Mouse (Mus musculus) right cerebral cortex, postnatal 4 days (tissue): ENCODE measurements around the gene Golph3l.
"Not testable (repeated sequence)": the region's sequence is repeated elsewhere in the genome, so short reads cannot be mapped to it uniquely, and the experiment has no call there.

ENCODE experiments used
- DNase-seq: peaks from one replicate; pipeline ENCODE4 v3.0.0-alpha.2; 2022

Golph3l gene

DNA sequence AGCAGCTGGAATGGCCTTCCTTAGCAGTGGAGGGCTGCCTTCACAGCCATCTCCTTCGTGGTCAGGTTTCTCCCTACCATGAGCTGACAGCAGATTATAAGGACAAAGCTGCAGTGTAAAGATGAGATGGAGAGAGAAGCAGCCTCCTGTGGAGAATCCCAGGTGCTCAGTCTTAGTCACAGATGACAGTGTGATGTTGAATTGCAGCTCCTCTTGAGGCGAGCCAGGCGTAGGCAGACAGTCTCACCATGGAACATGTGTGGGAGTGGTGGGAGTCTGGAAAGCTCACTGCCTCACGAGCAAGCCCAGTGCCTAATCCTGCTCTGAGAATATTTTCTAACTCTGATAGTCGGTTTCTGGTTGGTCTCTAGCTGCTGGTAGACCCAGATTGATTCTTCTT, 39.0 kb downstream of the Golph3l start:
- DNase-seq = no peak

DNA sequence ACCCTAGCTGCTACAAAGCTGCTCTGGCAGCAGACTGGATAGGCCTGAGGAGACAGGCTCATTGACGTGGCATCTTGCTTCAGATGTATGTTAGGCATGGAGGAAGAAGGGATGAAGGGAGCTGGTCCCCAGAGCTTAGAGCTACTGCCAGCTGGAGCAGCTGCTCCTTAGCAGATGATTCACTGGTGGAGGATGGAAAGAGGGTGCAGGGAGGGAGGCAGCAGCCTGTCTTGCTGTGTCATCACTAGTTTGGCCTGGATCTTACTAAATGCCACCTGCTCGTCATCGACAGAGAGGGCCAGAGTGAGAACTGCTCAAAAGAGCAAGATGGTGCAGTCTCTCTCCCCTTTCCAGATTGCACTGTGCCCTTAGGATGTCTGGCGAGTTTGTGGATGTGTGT, 41.0 kb downstream of the Golph3l start:
- no peak for DNase-seq

GRCm38 (mm10) chr3:95630856-95631255, 42.1 kb downstream of the Golph3l start:
- DNase-seq = no peak

- DNase-seq = no peak
Observed at GRCm38 (mm10) chr3:95631304-95631703, 42.6 kb downstream of the Golph3l start.

DNA sequence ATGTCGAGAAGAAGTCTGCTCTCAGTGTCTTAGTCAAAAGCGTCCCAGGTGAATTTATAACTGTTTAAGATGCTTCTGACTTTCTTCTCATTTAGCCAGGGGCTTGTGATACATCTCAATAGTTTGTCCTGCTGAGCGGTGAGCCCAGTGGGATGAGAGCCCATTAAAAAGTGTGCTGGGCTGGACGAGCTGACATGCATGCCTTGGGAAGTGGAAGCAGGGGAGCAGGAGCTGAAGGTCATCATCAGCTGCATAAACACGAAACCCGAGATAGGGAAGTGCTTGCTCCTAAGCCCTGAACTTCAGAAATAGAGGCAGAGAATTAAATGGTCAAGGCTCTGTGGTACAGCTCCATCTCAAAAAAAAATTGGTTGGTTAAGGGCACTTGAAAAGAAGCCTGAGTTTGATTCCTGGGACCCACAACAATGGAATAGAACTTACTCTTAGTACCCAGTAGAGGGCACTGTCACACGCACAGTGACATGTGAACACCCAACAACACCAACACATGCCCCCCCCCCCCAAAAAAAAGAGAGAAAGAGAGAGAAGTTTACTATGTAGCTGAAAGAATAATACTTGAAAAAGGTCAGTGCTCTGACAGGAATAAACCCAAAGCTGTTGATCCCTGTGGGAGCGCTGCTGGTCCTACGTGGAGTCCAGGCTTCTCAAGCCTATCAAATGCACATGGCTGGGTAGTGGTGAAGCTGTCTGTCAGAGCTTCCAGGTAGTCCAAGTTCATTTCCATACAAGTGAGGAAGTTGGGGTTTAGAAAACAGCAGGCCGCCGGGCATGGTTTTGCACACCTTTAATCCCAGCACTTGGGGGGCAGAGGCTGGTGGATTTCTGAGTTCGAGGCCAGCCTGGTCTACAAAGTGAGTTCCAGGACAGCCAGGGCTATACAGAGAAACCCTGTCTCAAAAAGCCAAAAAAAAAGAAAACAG, 44.2 kb downstream of the Golph3l start:
- no peak for DNase-seq

DNA sequence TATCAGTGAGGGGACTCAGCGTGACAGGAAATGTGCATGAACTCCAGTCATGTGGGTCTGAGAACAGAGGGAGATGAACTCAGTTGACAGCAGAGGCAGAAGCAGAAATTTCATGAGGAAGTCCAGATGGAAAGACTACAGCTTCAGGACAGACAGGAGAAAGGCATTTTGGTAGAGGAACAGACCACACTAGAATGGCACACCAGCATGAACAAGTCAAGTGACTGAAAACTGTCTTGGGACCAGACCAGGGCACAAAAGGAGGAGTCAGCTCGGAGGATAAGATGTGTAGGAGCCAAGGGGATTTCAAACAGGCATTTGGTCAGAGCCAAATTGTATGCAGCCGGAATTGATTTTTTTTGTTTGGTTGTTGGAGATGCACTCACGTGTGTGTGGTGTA, 46.9 kb downstream of the Golph3l start:
- DNase-seq = no peak

DNA sequence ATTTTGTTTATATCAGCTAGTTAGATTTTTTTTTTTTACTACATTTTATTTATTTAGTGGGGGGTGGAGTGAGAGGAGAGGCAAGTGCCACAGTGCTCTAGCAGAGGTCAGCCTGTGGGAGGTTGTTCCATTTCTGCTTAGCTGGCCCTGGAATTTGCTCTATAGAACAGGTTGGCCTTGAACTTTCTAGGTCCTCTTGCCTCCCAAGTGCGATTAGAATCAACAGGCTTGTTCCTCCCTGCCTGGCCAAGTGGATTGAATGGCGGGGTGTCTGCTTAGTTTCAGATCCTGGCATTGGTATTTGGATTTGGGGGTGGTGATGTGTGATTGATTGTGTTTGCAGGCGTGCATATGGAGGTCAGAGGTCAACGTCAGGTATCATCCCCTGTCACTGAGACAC, 47.3 kb downstream of the Golph3l start:
- DNase-seq = no peak

GRCm38 (mm10) chr3:95639694-95640093, 51.0 kb downstream of the Golph3l start:
- DNase-seq = no peak

DNA sequence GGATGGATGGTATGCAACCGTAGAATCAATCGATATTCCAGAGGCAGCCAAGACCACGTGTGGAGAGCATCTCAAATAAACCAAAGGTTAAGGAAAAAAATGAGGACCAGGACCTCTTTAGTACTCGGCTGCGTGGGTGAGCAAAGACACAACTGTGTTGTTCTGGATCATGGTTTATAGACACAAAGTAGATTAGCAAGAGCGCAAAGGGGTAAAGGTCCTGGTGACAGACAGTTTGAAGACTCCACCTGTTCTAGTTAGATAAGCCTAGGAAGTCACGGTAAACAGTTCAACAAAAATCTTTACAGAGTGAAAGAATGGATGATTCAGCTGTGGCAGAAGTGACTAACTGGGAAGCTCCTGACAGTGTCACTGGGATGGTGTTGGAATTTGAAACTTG, 54.4 kb downstream of the Golph3l start:
- DNase-seq = no peak

DNA sequence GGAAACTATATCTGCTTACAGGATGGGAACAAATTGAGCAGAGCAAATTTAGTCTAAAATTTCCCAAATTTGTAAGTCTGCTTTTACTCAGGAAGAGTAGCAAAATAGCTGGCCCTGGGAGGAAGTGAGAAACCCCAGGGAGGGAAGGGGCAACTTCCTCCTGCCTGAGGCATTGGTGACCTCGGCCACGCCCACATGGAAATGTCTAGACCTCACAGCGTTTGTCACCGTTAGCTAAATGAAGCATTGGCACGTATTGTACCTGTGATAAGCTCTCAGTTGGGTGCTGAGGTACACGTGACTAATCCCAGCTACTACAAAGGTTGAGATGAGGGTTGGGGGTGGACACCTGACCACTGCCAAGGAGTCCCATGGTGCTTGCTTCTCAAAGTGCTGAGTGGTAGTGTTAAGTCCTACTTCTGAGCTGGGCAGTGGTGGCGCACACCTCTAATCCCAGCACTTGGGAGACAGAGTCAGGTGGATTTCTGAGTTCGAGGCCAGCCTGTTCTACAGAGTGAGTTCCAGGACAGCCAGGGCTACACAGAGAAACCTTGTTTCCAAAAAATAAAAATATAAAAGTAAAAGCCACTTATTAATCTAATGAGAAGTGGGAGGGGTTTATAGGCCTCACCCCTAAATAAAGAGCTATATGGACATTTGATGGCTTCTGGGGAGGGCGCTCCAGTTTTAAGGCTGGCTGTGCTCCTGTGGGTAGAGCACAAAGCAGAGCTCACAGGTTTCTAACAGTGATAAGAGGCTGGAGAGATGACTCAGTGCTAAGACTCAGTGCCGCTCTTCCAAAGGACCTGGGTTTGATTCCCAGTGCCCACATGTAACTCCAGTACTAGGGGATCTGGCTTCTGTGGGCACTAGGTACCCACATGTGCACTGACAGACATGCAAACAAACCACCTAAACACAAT, 56.8 kb downstream of the Golph3l start:
- no peak for DNase-seq

GRCm38 (mm10) chr3:95648016-95648415, 59.3 kb downstream of the Golph3l start:
- DNase-seq = no peak

GRCm38 (mm10) chr3:95650276-95651032, 61.7 kb downstream of the Golph3l start:
- DNase-seq = no peak

DNA sequence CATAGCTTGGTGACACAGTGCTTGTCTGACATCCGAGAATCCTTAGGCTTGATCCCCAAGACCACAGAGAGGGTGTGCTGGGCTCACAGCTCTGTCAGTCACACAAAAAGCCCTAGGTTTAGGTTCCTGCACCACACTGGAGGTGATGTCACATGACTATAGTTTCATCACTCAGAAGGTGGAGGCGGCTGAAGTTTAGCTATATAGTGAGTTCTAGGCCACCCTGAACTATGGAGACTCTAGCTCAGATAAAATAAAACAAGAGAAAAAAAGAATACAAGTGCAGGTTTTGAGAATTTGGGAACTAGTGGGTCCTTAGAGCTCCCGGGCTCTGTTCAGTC, 62.3 kb downstream of the Golph3l start:
- DNase-seq = no peak

DNA sequence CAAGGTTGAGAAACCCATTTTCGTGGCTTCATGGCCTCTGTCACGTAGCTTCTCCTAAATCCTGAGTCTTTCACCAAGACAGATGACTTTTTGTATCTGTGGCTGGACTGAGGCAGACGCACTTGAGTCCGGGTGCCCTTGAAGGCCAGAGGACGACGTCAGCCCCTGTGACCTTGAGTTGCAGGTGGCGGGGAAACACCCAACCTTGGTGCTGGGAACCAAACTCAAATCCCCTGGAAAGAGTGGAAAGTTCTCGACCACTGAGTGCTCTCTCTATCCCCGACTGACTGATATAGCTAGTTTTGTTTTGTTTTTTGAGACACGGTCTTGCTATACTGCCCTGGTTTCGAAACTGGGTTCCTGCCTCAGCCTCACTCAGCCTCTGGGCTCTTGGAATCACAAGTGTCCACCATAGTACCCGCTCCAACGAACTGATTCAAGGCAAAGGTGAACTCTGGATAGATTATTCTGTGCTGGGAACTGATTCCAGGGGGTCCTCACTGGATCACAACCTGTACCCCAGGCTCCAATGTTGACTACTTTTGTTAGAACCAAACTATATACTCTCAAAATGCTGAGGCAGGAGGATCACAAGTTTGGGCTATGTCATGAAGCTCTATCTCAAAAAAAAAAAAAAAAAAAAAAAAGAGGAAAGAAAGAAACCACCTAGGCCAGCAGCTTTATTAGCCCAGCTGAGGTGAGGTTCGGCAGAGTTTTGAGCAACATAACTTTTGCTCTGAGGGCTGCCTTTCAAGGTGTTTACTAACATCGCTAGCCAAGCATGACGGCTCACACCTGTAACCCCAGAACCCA, 62.9 kb downstream of the Golph3l start:
- DNase-seq = no peak

DNA sequence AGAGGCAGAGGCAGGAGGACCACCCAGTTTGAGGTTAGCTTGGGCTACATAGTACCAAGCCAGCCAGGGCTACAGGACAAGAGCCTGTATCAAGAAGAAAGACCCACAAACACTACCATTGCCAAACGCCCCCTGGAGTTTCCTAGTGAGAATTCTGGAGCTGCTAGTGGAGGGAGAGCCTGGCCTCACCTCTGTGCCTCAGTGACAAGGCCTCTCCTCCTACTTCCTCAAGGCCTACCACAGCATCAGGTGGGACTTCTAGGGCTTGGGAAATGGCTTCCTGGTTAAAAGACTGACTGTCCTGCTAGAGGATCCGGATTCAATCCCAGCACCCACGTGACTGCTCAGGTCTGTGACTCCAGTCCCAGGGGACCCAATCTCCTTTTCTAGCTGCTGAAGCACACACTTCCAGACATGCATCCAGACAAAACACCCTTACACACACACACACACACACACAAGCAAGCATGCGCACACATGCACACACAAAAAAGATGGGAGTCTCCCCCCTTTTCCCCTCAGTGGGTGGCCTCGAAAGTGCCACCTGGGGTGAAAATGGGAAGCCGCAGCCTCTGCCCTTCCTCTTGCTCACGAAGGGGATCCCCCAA, 63.6 kb downstream of the Golph3l start:
- DNase-seq = no peak

DNA sequence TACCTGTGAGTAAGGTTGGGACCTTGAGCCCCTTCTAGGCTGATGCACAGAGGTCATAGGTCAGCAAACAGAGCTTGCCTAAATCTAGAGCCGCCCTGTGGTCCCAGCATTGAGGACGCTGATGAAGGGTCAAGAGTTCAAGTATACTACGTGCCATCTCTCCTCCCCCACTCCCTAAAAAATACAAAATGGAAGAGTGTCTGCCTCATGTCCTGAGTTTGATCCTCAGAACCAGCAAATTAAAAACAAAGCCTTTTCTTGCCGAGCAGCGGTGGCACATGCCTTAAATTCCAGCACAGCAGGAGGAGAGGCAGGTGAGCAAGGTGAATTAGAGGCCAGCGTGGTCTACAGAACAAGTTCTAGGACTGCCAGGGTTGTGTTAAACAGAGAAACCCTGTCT, 64.1 kb downstream of the Golph3l start:
- DNase-seq = no peak

DNA sequence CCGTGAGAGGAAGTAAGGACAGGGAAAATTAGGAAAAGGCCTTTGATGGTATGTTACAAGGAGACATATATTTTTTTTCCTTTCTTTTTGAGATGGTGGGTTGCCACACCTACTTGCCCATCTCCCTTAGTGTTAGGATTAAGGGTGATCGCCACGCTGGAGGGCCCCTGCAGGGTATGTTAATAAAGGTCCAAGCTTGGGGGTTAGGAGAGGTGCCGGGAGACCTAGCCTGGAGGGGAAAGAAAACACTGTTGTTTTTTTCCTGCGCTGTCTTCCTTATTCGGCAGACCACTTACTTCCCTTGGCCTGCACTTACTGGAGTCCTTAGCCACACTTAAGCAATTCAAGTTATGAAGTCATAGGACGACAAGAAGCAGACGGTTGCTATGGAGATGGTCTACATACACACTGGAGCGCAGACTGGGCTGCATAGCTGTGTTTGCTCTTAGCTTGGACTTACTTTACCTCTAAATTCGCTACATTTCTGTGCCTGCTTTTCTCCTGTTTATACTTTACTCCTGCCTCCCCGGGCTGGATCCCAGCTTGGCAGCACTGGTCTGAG, 64.8 kb downstream of the Golph3l start:
- DNase-seq = no peak

GRCm38 (mm10) chr3:95654371-95654770, 65.6 kb downstream of the Golph3l start:
- DNase-seq = not testable (repeated sequence)

GRCm38 (mm10) chr3:95655437-95655836, 66.7 kb downstream of the Golph3l start:
- no peak for DNase-seq

GRCm38 (mm10) chr3:95657108-95657507, 68.4 kb downstream of the Golph3l start:
- DNase-seq = no peak

DNA sequence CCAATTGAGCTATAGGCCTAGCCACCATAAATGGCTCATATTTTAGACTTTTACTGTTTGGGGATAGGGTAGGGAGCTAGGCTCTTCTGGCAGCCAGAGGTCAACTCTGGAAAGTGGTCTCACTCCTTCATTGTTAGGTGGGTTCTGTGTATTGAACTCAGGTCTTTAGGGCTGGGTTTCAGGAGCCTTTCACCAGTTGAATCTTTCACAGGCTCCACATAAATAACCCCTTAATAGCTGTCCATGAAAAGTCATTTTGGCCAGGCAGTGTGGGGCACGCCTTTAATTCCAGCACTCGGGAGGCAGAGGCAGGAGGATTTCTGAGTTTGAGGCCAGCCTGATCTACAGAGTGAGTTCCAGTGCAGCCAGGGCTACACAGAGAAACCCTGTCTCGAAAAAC, 69.0 kb downstream of the Golph3l start:
- no peak for DNase-seq
